Comparison of ENCODE assay signal across 8 mouse cellular contexts in genomic region chr4:152424922-152425321, GRCm38 (mm10). TPM values are rescaled to one million over a fixed set of nuclear protein-coding genes. Genes with fewer than 3 reads are reported as not detected.
DNase-seq lines count a peak whose midpoint lies in the region; ATAC-seq and TF ChIP-seq lines count a peak whose summit lies in the region.
"Had no signal": no experiment of that assay in that cellular context is flagged by ENCODE, and none has a peak within 500 bp of the region (broad histone marks: within the 10 kb centered on the region; RNA-seq: fewer than 3 reads in every experiment).

No protein-coding gene starts in this region.

- no peak overlapping the region for H3K9ac ChIP-seq in CH12.LX (ENCODE audit: insufficient read depth, low read depth)
- H3K9ac ChIP-seq: midbrain, embryonic 15.5 days had no signal

- peaks cover 26 to 95% of the 10 kb centered on the region in 2 experiments for H3K36me3 ChIP-seq in CH12.LX (replicated peaks in 1 of 2; ENCODE audit: control insufficient read depth in 1 of 2, insufficient read depth in 1 of 2, low read length in 1 of 2)
- H3K36me3 ChIP-seq: midbrain, embryonic 15.5 days had no signal

- no peak overlapping the region for H3K4me2 ChIP-seq in CH12.LX (ENCODE audit: insufficient read depth, low read depth, poor library complexity, severe bottlenecking)
- H3K4me2 ChIP-seq: midbrain, embryonic 15.5 days had no signal

- in situ Hi-C loops in CH12.LX (cut with MboI; ENCODE audit: low pct_ligation_motif_present, low pct_unique_long_range_greater_than_20kb, low sequenced_read_pairs): no loop called here

- peak; percentile 37; the same call in 1 of the 2 replicates for ATAC-seq in monocyte, adult 5-6 weeks (replicated peaks; ENCODE audit: insufficient number of reproducible peaks, low FRiP score, low TSS enrichment, poor library complexity, severe bottlenecking)
- ATAC-seq: midbrain, embryonic 15.5 days had no signal

- no peak for TF ChIP-seq RAD21 in CH12.LX (IDR thresholded peaks at IDR 0.05; ENCODE audit: low read depth, low read length)

- H3K27me3 ChIP-seq in CH12.LX (replicated peaks): no peaks in the 10 kb centered on the region
- H3K27me3 ChIP-seq: midbrain, embryonic 15.5 days had no signal

- intact Hi-C loops in left cerebral cortex, adult 2 months (cut with DNase I): no loop called here
- intact Hi-C loops in left cerebral cortex, postnatal 4 days (cut with DNase I): loop anchor here (10.0 kb wide), 1 partner anchor 250 kb away; the partner anchor contains the start of gene Acot7

- H3K27ac ChIP-seq in left cerebral cortex, adult 2 months: no peak overlapping the region
- H3K27ac ChIP-seq in CH12.LX (ENCODE audit: insufficient read depth, low read depth): no peak overlapping the region
- H3K27ac ChIP-seq: midbrain, embryonic 15.5 days had no signal

- no peak for TF ChIP-seq POLR2A in CH12.LX (IDR thresholded peaks at IDR 0.05; ENCODE audit: low read depth, low read length)

- TF ChIP-seq EP300 in CH12.LX (IDR thresholded peaks at IDR 0.05; ENCODE audit: low read length): no peak

- peaks cover 6 to 30% of the 10 kb centered on the region in 2 experiments for H3K4me1 ChIP-seq in CH12.LX (ENCODE audit: control insufficient read depth in 1 of 2, insufficient read depth in 2 of 2)
- H3K4me1 ChIP-seq: midbrain, embryonic 15.5 days had no signal

- peak; percentile 61 for TF ChIP-seq CTCF in left cerebral cortex, adult 2 months (IDR thresholded peaks at IDR 0.05)
- TF ChIP-seq CTCF in CH12.LX (conservative IDR thresholded peaks at IDR 0.05 in 1 of 2, IDR thresholded peaks at IDR 0.05 in 1 of 2; ENCODE audit: low read depth in 2 of 2, low read length in 2 of 2): peak; percentile 49 to 69

- no peak overlapping the region for H3K4me3 ChIP-seq in left cerebral cortex, adult 2 months
- H3K4me3 ChIP-seq in CH12.LX (replicated peaks in 1 of 3; ENCODE audit: low read depth in 2 of 3, low read length in 2 of 3, poor library complexity in 1 of 3): no peak overlapping the region
- H3K4me3 ChIP-seq: midbrain, embryonic 15.5 days had no signal

- dilution Hi-C loops in CH12.LX (cut with MboI; ENCODE audit: extremely low pct_ligation_motif_present, extremely low pct_unique_long_range_greater_than_20kb, low sequenced_read_pairs): no loop called here

- no peak for DNase-seq in left cerebral cortex, adult 2 months (ENCODE audit: extremely low spot score in 1 of 2, low spot score in 2 of 2)
- no peak for DNase-seq in left cerebral cortex, postnatal 4 days
- DNase-seq in CH12.LX (ENCODE audit: extremely low read depth) (peak; percentile 29), ZHBTc4 (ENCODE audit: low read depth, low spot score) (peak; percentile 89)
- no peak for DNase-seq in left cerebral cortex, adult 9 months (ENCODE audit: low spot score in 2 of 2)
- no peak for DNase-seq in urinary bladder, postnatal 36 days (ENCODE audit: low spot score in 2 of 2)

- H3K79me2 ChIP-seq in CH12.LX (replicated peaks; ENCODE audit: control insufficient read depth, extremely low read depth, insufficient read depth, poor library complexity, severe bottlenecking): no peaks in the 10 kb centered on the region

- H3K9me3 ChIP-seq in CH12.LX (replicated peaks; ENCODE audit: low read length): peaks cover 10% of the 10 kb centered on the region
- H3K9me3 ChIP-seq: midbrain, embryonic 15.5 days had no signal

TF ChIP-seq in CH12.LX, 34 proteins besides CTCF, POLR2A, EP300 and RAD21:
- peak; percentile 29 for TF ChIP-seq SMC3 (IDR thresholded peaks at IDR 0.05; ENCODE audit: low read depth, low read length)
- TF ChIP-seq TBP (conservative IDR thresholded peaks at IDR 0.05; ENCODE audit: low read depth, low read length): no peak
- TF ChIP-seq ZKSCAN1 (IDR thresholded peaks at IDR 0.05; ENCODE audit: borderline replicate concordance, low read depth, low read length): no peak
- no peak for TF ChIP-seq JUN (IDR thresholded peaks at IDR 0.05; ENCODE audit: insufficient read depth, low read depth, low read length)
- TF ChIP-seq BHLHE40 (IDR thresholded peaks at IDR 0.05; ENCODE audit: low read depth, low read length): no peak
- TF ChIP-seq ELF1 (IDR thresholded peaks at IDR 0.05; ENCODE audit: low read depth, low read length): no peak
TF ChIP-seq in CH12.LX: peak in this region for 1.

RNA-seq across cellular contexts. Expression of gene Nphp4, which starts 51.6 kb away (rescaled TPM):
- 10 to 100 TPM; 22.8 to 24.9 TPM for total RNA-seq in left cerebral cortex, adult 2 months (2021)
- 10 to 100 TPM; 10.5 to 12.1 TPM for total RNA-seq in left cerebral cortex, postnatal 4 days (2021)
- total RNA-seq in CH12.LX (2012; rRNA removed) (0.29 and 0.68 TPM in 2 replicates), CH12.LX (2014; rRNA removed) (0.15 TPM in 1 of 2 replicates, not detected in the other)
- 0.09 TPM in 1 of 2 replicates, not detected in the other for polyA plus RNA-seq in CH12.LX (2012; ENCODE audit: insufficient read length, low read depth)
- total RNA-seq in monocyte, adult 5-6 weeks (2017): 0.19 TPM in 1 of 3 replicates, not detected in the others

RNA-seq across cellular contexts. Expression of gene Kcnab2, which starts 52.7 kb away (rescaled TPM):
- 100 to 1,000 TPM; 375 to 385 TPM for total RNA-seq in left cerebral cortex, adult 2 months (2021)
- 10 to 100 TPM; 35.0 to 43.6 TPM for total RNA-seq in left cerebral cortex, postnatal 4 days (2021)
- total RNA-seq in CH12.LX (2012; rRNA removed): 56.3 and 58.3 TPM in 2 replicates
- total RNA-seq in CH12.LX (2014; rRNA removed): 35.3 and 35.7 TPM in 2 replicates
- 95.8 and 116 TPM in 2 replicates for polyA plus RNA-seq in CH12.LX (2012; ENCODE audit: insufficient read length, low read depth)
- total RNA-seq in monocyte, adult 5-6 weeks (2017): 75.3 to 156 TPM (median 133 TPM) in 3 replicates

Comparison
In these comparisons a context has a peak if more than half of its experiments do, and no peak if none do; other contexts are left out.
1. DNase-seq: peak in CH12.LX (single experiment) and ZHBTc4 (single experiment); none in left cerebral cortex, adult 2 months (0 of 2), left cerebral cortex, postnatal 4 days (single experiment), left cerebral cortex, adult 9 months (0 of 2) and urinary bladder, postnatal 36 days (0 of 2).